Mouse (Mus musculus) fat pad, adult 2 months (tissue): Measurements from ENCODE around the gene Cyp4f18.
"Not testable (repeated sequence)": the region's sequence is repeated elsewhere in the genome, so short reads cannot be mapped to it uniquely, and the experiment has no call there.

Experiments used
- DNase-seq: peaks from one replicate; pipeline ENCODE4 v3.0.0-alpha.2; 2011; ENCODE audit warnings: low read depth, low spot score; ENCODE audit errors: extremely low read depth

Gene Cyp4f18

GRCm38 (mm10) chr8:72009473-72009872 lies at the start of gene Cyp4f18:
TSS of gene Cyp4f18 (minus strand) at chr8:72009626.
- no peak for DNase-seq

DNA sequence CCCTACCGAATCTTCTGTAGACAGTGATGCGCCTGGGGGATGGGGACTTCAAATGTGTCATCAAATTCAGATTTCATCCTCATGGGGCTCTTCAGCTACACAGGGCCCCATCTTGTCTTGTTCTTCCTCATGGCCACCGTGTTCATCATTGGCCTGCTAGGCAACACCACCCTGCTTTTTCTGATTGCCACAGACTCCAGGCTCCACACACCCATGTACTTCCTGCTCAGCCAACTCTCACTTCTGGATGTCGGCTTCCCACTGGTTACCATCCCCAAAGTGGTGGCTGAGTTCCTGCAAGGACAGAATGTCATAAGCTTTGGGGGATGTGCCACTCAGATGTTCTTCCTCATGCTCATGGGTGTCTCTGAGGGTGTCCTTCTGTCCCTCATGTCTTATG lies 48.2 kb upstream of the Cyp4f18 start:
- DNase-seq = not testable (repeated sequence)

GRCm38 (mm10) chr8:72054633-72055032 lies 45.2 kb upstream of the Cyp4f18 start:
- not testable (repeated sequence) for DNase-seq

DNA sequence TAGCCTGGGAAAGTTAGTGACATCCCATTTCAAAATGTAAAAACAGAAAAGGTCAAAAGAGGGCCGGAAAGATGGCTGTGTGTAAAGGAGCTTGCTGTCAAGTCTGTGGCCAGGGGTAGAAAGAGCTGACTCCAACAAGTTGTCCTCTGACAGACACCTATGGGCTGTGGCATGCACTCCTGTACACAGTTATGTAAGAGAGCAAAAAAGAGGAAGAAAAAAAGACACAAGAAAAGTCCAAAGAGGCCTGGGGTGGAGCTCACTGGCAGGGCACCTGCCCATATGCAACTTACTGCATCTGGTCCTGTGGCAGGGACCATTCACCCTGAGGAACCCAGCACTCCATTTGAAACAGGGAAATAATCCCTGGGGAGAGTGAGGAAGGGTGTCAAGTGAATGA lies 33.1 kb upstream of the Cyp4f18 start:
- DNase-seq = no peak

- not testable (repeated sequence) for DNase-seq
Observed at GRCm38 (mm10) chr8:72040918-72041317, 31.5 kb upstream of the Cyp4f18 start, which contains the start of gene Olfr372. TSS of gene Olfr372 (plus strand) at chr8:72041218.

- not testable (repeated sequence) for DNase-seq
Observed at GRCm38 (mm10) chr8:72032926-72033325, 23.5 kb upstream of the Cyp4f18 start.

DNA sequence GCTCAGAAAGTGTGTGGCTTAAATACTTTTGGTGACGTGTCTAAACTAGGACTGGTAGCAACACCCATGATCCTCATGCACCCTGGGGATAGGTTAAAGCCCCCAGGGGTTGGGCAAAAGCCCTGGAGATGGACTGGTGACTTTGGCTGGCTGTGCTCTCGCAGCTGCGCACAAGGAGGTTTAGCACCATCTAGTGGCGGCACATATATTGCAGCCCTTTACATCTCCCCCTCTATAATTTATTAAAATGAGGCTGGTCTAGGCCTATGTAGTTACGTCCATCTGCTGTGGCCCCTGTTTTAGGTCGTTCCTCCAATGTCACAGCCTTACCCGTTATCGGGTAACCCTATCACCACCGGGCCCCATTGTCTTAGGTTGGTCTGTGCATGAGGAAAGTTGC lies 15.5 kb upstream of the Cyp4f18 start:
- not testable (repeated sequence) for DNase-seq

DNA sequence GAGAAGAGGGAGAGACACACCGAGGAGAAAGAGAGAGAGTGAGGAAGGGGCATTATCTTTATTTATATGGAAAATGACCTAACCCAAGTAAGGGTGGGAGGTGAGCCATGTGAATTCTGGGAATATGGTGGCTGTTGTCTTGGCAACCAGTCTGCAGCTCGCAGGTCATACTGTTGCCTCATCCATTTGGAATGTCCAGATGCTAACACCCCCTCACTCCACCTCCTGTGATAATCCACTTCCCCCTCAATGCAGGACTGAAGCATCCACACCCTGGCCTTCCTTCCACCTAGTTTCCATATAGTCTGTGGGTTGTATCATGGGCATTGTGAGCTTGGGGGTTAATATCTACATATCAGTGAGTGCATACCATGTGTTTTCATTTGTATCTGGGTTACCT lies 10.4 kb upstream of the Cyp4f18 start:
- DNase-seq = no peak

GRCm38 (mm10) chr8:72019022-72019421 lies 9.6 kb upstream of the Cyp4f18 start:
- not testable (repeated sequence) for DNase-seq

- no peak for DNase-seq
Observed at GRCm38 (mm10) chr8:72018141-72018540, 8.7 kb upstream of the Cyp4f18 start.

DNA sequence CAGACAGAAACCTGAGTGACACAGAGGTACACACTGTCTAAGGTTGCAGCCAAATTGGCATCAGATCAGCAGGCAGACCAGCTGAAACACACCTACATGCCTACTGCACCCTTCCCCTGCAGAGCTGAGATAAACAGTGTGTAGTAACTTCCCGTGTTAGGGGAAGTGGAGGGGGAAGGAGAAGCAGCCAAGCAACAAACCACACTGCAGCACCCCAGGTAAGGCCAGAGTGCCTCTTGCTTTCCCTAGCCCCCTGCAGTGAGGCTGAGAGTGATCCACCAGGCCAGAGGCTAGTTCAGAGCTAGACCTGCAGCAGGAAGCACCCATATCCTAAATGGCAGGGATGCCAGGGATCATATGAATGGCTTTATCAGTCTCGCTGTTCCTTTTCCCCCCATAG lies 7.9 kb upstream of the Cyp4f18 start:
- DNase-seq = not testable (repeated sequence)

- DNase-seq = not testable (repeated sequence)
Observed at GRCm38 (mm10) chr8:72013506-72014228, 4.2 kb upstream of the Cyp4f18 start.

DNA sequence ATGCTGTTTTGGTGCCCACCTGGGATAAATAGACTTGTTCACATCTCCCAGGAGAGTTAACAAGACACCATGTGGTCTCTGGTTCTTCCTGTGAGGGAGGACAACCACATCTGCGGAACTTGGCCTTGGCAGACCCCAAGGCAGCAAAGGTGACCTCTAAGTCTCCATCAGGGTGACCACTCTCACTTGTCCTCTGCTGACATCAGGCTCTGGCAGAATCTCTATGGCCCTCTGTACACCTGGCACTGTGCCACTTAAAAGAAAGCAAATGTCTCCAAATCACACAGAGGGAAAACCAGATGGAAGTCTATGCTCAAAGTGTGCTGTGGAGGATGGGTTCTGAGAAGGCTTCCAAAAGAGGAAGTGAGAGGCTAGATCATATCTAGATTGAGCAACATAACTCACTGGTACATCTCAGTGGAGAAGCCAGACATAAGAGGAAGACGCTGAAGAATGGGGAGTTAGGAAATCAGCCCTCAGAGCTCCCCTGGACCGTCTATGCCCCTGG lies 1.2 kb downstream of the Cyp4f18 start:
- no peak for DNase-seq

- no peak for DNase-seq
Observed at GRCm38 (mm10) chr8:72006763-72007162, 2.7 kb downstream of the Cyp4f18 start.

DNA sequence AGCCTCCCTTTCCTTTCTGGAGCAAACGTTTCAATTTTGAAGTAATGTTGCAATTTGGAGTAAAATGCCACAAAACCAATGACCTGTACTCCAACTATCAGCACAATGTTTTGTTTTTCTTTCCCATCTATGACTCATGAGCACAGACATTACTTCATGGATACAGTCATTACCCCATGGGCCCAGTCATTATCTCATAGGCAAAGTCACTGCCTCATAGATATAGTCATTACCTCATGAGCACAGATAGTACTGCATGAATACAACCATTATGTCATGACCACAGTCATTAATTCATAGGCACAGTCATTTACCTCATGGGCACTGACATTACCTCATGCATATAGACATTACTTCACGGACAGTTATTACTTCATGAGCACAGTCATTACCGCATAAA lies 3.5 kb downstream of the Cyp4f18 start:
- no peak for DNase-seq

DNA sequence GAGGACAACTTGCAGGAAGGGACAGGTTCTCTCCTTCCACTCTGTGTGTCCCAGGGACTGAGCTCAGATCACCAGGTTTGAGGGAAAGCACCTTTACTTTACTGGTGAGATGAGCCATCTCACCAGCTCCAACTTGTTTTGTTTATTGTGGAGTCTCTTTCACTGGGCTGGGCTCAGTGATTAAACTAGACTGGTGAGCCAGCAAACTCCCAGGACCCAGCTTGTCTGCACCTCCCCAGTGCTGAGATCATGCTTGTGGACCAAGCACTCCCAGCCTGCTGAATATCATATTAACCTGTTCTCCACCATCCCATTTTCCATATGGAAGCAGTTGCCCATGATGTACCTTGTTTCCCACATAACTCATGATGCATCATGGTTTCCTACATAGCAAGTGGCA lies 6.5 kb downstream of the Cyp4f18 start:
- DNase-seq = no peak

DNA sequence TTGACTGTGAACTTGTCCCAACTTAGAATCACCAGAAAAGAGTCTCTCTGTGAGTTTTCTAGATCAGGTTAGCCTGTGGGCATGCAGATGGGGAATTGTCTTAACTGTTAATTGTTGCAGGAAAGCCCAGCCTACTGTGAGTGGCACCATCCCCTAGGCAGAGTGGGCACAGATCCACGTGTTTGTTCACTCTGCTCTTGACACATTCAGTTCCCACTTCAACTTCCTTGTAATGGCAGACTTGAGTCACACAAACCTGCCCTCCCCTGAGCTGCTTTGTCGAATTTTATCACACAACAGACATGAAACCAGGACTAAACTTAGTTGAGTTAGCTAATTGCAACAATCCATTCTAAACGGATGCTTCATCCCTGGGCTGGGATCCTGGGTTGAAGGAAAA lies 9.2 kb downstream of the Cyp4f18 start:
- no peak for DNase-seq

DNA sequence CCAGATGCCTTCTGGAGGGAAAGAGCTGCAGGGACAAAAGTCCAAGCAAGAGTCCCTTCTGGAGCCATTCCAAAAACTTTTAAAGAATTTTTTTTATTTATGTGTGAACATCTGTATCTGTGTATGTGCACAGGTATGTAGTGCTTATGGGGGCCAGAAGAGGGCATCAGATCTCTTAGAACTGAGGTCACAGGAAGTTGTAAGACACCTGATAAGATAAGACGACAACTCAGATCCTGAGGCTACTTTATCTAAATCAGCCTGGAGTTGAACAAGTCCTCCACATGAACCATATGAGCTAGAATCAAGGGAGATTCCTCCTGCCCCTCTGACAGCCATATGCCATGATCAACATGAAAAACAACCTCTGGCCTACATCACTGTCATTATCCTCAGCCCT lies 10.0 kb downstream of the Cyp4f18 start:
- no peak for DNase-seq

GRCm38 (mm10) chr8:71988867-71989599 lies 20.4 kb downstream of the Cyp4f18 start:
- no peak for DNase-seq

GRCm38 (mm10) chr8:71988110-71988866 lies 21.1 kb downstream of the Cyp4f18 start:
- DNase-seq = no peak

DNA sequence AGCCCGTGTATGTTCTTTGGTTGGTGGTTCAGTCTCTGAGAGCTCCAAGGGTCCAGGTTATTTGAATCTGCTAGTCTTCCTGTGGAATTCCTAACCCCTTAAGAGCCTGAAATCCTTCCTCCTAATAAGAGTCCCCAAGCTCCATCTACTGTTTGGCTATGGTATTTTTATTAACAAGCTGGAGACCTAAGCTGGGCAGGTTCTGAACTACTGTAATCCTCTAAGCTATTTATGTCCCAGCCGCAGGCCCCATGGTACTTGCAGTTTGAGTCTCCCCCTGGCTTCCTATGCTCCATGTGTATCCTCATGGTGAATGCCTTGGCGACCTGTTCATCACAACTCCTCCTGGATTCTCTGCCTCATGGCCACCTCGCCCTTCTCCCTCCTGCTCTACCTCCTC lies 24.8 kb downstream of the Cyp4f18 start:
- no peak for DNase-seq
